Mouse (Mus musculus): ENCODE data around the gene Arfip1. TPM values are rescaled to one million over a fixed set of nuclear protein-coding genes. Genes with fewer than 3 reads are reported as not detected.

Arfip1 gene
- polyA plus RNA-seq, 1 experiment from 2014 or later, result 60.9 TPM

DNA sequence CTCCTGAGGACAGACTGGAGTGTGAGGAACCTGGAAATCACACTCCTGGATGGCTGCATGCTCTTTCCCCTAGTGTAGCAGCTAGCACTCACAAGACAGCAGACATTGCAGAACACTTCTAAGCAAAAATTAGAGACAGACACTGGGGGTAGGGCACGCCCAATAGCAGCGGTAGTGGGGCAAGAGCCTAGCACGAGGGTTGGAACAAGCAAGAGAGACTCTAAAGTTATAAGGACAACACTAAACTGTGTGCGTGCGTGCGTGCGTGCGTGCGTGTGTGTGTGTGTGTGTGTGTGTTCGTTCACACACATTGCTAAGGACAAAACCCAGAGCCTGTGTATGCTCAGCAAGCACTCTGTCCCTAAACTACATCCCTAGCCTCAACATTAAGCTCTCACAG is 81.9 kb downstream of the Arfip1 start:
- no peak for DNase-seq (ENCODE audit: low spot score)
- no peak for ATAC-seq (ENCODE audit: low FRiP score, low TSS enrichment)
- no peak overlapping the region for H3K9ac ChIP-seq (ENCODE audit: low read length)
- no peaks in the 10 kb centered on the region for H3K27me3 ChIP-seq (ENCODE audit: control insufficient read depth, insufficient read depth, low read length)
- TF ChIP-seq EP300 (optimal IDR thresholded peaks at IDR 0.05), result no peak
- TF ChIP-seq CTCF (IDR thresholded peaks at IDR 0.05; ENCODE audit: low read depth), result no peak
- H3K4me3 ChIP-seq (ENCODE audit: low read depth, low read length), result no peak overlapping the region
- H3K4me1 ChIP-seq (replicated peaks; ENCODE audit: control insufficient read depth, insufficient read depth), result no peaks in the 10 kb centered on the region
- no peak overlapping the region for H3K27ac ChIP-seq (replicated peaks)
- WGBS, result 76% methylated on average over 10 of the region's 10 CpGs
- H3K36me3 ChIP-seq (ENCODE audit: control insufficient read depth, insufficient read depth, low read length), result peaks cover 2% of the 10 kb centered on the region; the same call in 1 of the 2 replicates
- H3K4me2 ChIP-seq (replicated peaks; ENCODE audit: low read depth), result no peak overlapping the region
- H3K9me3 ChIP-seq (ENCODE audit: control insufficient read depth, low read length), result no peaks in the 10 kb centered on the region

DNA sequence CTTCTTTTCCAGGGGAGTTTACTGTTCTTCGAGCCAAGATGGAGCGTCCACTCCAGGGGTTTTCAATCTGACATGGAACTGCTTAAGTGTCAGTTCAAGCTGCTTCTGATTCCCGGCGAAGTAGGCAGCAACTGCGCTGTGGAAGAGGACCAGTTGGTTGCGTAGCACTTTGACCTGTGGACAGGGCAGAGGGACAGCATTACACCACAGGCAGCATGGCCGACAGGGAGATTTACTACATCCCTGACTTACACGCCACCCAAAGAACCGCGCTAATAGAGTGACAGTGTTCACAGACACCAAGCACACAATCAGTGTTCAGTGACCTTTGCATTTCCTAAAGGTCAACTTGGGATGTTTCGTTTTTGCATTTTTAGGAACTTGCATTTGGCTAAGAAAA is 84.7 kb downstream of the Arfip1 start:
- TF ChIP-seq CTCF (IDR thresholded peaks at IDR 0.05; ENCODE audit: low read depth), result no peak
- TF ChIP-seq EP300 (optimal IDR thresholded peaks at IDR 0.05), result no peak
- WGBS, result 86% methylated on average over 11 of the region's 11 CpGs
- ATAC-seq (ENCODE audit: low FRiP score, low TSS enrichment), result no peak
- H3K4me1 ChIP-seq (replicated peaks; ENCODE audit: control insufficient read depth, insufficient read depth), result no peaks in the 10 kb centered on the region
- H3K4me2 ChIP-seq (replicated peaks; ENCODE audit: low read depth), result no peak overlapping the region
- H3K27me3 ChIP-seq (ENCODE audit: control insufficient read depth, insufficient read depth, low read length), result no peaks in the 10 kb centered on the region
- H3K36me3 ChIP-seq (ENCODE audit: control insufficient read depth, insufficient read depth, low read length), result peaks cover 2% of the 10 kb centered on the region; the same call in 1 of the 2 replicates
- no peak overlapping the region for H3K4me3 ChIP-seq (ENCODE audit: low read depth, low read length)
- no peak overlapping the region for H3K27ac ChIP-seq (replicated peaks)
- no peak for DNase-seq (ENCODE audit: low spot score)
- H3K9me3 ChIP-seq (ENCODE audit: control insufficient read depth, low read length), result no peaks in the 10 kb centered on the region
- no peak overlapping the region for H3K9ac ChIP-seq (ENCODE audit: low read length)

DNA sequence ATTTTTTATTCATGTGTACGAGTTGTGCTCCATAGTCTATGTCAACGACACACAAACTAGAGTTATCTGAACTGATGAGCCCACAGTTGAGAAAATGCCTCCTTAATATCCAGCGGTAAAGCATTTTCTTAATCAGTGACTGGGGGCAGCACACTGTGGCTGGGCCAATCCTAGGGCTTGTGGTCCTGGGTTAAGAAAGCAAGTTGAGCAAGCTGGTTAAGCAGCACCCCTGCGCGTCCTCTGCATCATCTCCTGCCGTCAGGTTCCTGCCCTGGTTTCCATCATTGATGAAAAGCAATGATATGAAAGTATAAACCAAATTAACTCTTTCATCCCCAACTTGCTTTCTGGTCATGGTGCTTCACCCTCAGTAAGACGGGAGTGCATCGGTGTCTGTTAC is 89.8 kb downstream of the Arfip1 start:
- H3K4me3 ChIP-seq (ENCODE audit: low read depth, low read length), result no peak overlapping the region
- peaks cover 1% of the 10 kb centered on the region; the same call in 1 of the 2 replicates for H3K36me3 ChIP-seq (ENCODE audit: control insufficient read depth, insufficient read depth, low read length)
- H3K9me3 ChIP-seq (ENCODE audit: control insufficient read depth, low read length), result no peaks in the 10 kb centered on the region
- no peak overlapping the region for H3K27ac ChIP-seq (replicated peaks)
- WGBS, result 83% methylated on average over 8 of the region's 8 CpGs
- DNase-seq (ENCODE audit: low spot score), result no peak
- no peak for TF ChIP-seq CTCF (IDR thresholded peaks at IDR 0.05; ENCODE audit: low read depth)
- no peak for TF ChIP-seq EP300 (optimal IDR thresholded peaks at IDR 0.05)
- H3K27me3 ChIP-seq (ENCODE audit: control insufficient read depth, insufficient read depth, low read length), result no peaks in the 10 kb centered on the region
- no peak overlapping the region for H3K9ac ChIP-seq (ENCODE audit: low read length)
- no peak for ATAC-seq (ENCODE audit: low FRiP score, low TSS enrichment)
- no peak overlapping the region for H3K4me2 ChIP-seq (replicated peaks; ENCODE audit: low read depth)
- H3K4me1 ChIP-seq (replicated peaks; ENCODE audit: control insufficient read depth, insufficient read depth), result no peaks in the 10 kb centered on the region

DNA sequence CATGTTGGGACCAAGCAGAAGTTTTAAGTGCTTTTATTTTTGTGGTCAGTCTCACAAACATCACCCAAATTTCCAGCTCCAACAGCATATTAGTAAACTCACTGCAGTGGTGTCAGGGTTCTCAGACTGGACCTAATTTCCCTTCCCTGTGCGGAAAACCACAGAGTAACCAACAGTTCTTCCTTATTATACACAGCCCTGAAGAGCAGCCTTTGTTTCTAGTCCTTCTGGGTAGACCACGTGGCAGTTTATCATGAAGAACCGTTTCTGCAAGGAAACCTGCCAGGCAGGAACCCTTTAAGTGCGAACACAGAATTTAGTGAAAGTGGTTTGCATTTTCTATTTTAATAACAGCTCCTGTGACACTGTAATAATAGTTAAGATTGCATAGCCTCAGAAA is 90.3 kb downstream of the Arfip1 start:
- Histone ChIP-seq H3K27me3 (ENCODE audit: control insufficient read depth, insufficient read depth, low read length) (no peaks in the 10 kb centered on the region), H3K4me2 (replicated peaks; ENCODE audit: low read depth) (no peak overlapping the region), H3K4me1 (replicated peaks; ENCODE audit: control insufficient read depth, insufficient read depth) (no peaks in the 10 kb centered on the region), H3K9me3 (ENCODE audit: control insufficient read depth, low read length) (no peaks in the 10 kb centered on the region), H3K27ac (replicated peaks) (no peak overlapping the region), H3K9ac (ENCODE audit: low read length) (no peak overlapping the region), H3K36me3 (ENCODE audit: control insufficient read depth, insufficient read depth, low read length) (no peaks in the 10 kb centered on the region; the same call in 1 of the 2 replicates), H3K4me3 (ENCODE audit: low read depth, low read length) (no peak overlapping the region)
- TF ChIP-seq CTCF (IDR thresholded peaks at IDR 0.05; ENCODE audit: low read depth) (no peak), EP300 (optimal IDR thresholded peaks at IDR 0.05) (no peak)
- DNase-seq (ENCODE audit: low spot score) (no peak), ATAC-seq (ENCODE audit: low FRiP score, low TSS enrichment) (no peak)
- WGBS, result 58% methylated on average over 4 of the region's 4 CpGs

DNA sequence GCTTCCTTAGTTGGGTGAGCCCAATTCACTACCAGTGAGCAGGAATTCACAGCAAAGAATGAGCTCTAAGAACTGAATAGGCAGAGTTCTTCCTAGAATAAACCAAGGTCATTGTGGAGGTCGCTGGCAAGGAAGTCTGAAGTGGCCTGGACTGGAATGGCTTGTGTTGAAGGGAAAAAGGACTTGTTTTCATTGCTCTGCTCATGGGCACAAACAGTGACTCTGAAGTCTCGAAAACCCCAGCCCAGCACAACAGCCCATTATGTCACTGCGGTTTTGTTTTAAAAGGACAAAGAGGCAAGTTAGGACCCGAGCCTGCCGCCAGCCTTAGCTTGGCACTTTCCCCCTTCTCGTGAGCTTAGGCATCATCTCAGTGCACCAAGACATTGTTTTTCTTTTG is 93.7 kb downstream of the Arfip1 start:
- DNase-seq (ENCODE audit: low spot score), result no peak
- 64% methylated on average over 6 of the region's 6 CpGs for whole genome bisulfite sequencing
- no peak for ATAC-seq (ENCODE audit: low FRiP score, low TSS enrichment)

DNA sequence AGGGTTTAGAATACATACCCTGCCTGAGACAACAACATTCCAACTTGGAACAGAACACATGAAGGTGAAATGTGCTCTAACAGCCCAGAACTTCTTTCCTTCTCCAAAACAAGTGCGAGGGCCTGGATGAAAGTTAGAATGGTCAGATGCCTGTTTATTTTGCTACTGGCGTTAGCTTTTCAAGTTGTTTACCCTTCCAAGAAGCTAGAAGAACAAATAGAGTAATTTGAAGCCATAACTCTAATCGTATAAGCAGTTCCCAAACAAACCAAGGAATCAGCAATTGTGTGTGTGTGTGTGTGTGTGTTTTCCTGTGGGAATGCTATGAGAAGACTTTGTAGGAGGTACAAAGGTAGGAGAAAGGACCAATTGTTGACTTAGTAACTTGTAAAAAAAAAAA is 97.5 kb downstream of the Arfip1 start:
- WGBS, result 57% methylated on average over 3 of the region's 3 CpGs
- H3K9ac ChIP-seq (ENCODE audit: low read length), result no peak overlapping the region
- ATAC-seq (ENCODE audit: low FRiP score, low TSS enrichment), result no peak

More for the DNA sequence above, 93.7 kb downstream of the Arfip1 start:
- Histone ChIP-seq H3K36me3 (ENCODE audit: control insufficient read depth, insufficient read depth, low read length) (no peaks in the 10 kb centered on the region), H3K4me1 (replicated peaks; ENCODE audit: control insufficient read depth, insufficient read depth) (no peaks in the 10 kb centered on the region), H3K27me3 (ENCODE audit: control insufficient read depth, insufficient read depth, low read length) (no peaks in the 10 kb centered on the region), H3K27ac (replicated peaks) (no peak overlapping the region), H3K9ac (ENCODE audit: low read length) (no peak overlapping the region), H3K4me2 (replicated peaks; ENCODE audit: low read depth) (no peak overlapping the region), H3K4me3 (ENCODE audit: low read depth, low read length) (no peak overlapping the region), H3K9me3 (ENCODE audit: control insufficient read depth, low read length) (no peaks in the 10 kb centered on the region)
- no peak for TF ChIP-seq EP300 (optimal IDR thresholded peaks at IDR 0.05)
- TF ChIP-seq CTCF (IDR thresholded peaks at IDR 0.05; ENCODE audit: low read depth), result no peak

More for the DNA sequence above, 97.5 kb downstream of the Arfip1 start:
- TF ChIP-seq EP300 (optimal IDR thresholded peaks at IDR 0.05) (no peak), CTCF (IDR thresholded peaks at IDR 0.05; ENCODE audit: low read depth) (no peak)
- Histone ChIP-seq H3K36me3 (ENCODE audit: control insufficient read depth, insufficient read depth, low read length) (no peaks in the 10 kb centered on the region), H3K9me3 (ENCODE audit: control insufficient read depth, low read length) (no peaks in the 10 kb centered on the region), H3K4me1 (replicated peaks; ENCODE audit: control insufficient read depth, insufficient read depth) (no peaks in the 10 kb centered on the region), H3K27ac (replicated peaks) (peak overlapping the region; percentile 8; the same call in 1 of the 2 replicates), H3K27me3 (ENCODE audit: control insufficient read depth, insufficient read depth, low read length) (no peaks in the 10 kb centered on the region), H3K4me3 (ENCODE audit: low read depth, low read length) (no peak overlapping the region), H3K4me2 (replicated peaks; ENCODE audit: low read depth) (no peak overlapping the region)
- no peak for DNase-seq (ENCODE audit: low spot score)
